ENCODE assay signal across 9 mouse cellular contexts in genomic region chr1:74712461-74713098, GRCm38 (mm10). TPM values are rescaled to one million over a fixed set of nuclear protein-coding genes. Genes with fewer than 3 reads are reported as not detected.
A peak's percentile ranks its signal among the peaks of the same experiment; 100 is the strongest.
DNase-seq lines count a peak whose midpoint lies in the region; ATAC-seq lines count a peak whose summit lies in the region.
"Had no signal": no experiment of that assay in that cellular context is flagged by ENCODE, and none has a peak within 500 bp of the region (broad histone marks: within the 10 kb centered on the region; RNA-seq: fewer than 3 reads in every experiment).

No protein-coding gene starts in this region.

- 38% methylated on average over 5 of the region's 5 CpGs for WGBS in heart, embryonic 11.5 days (ENCODE audit: insufficient replicate concordance)
- WGBS in hindbrain, embryonic 16.5 days: 39% methylated on average over 5 of the region's 5 CpGs
- whole genome bisulfite sequencing in midbrain, embryonic 12.5 days: 39% methylated on average over 5 of the region's 5 CpGs

- H3K4me3 ChIP-seq in heart, embryonic 11.5 days (ENCODE audit: low read depth, low read length): peak overlapping the region; percentile 61
- no peak overlapping the region; the same call in 1 of the 2 replicates for H3K4me3 ChIP-seq in hindbrain, embryonic 16.5 days (ENCODE audit: low read length)
- peak overlapping the region; percentile 50 for H3K4me3 ChIP-seq in midbrain, embryonic 12.5 days

- H3K27me3 ChIP-seq in heart, embryonic 11.5 days (ENCODE audit: control insufficient read depth, insufficient read depth, low read length): no peaks in the 10 kb centered on the region
- H3K27me3 ChIP-seq in hindbrain, embryonic 16.5 days (replicated peaks; ENCODE audit: control insufficient read depth, insufficient read depth, low read length): no peaks in the 10 kb centered on the region
- peaks cover 17% of the 10 kb centered on the region for H3K27me3 ChIP-seq in midbrain, embryonic 12.5 days

- no peaks in the 10 kb centered on the region for H3K9me3 ChIP-seq in heart, embryonic 11.5 days (replicated peaks; ENCODE audit: control insufficient read depth, low read length)
- no peaks in the 10 kb centered on the region for H3K9me3 ChIP-seq in hindbrain, embryonic 16.5 days (ENCODE audit: control insufficient read depth, low read length)
- H3K9me3 ChIP-seq in midbrain, embryonic 12.5 days: no peaks in the 10 kb centered on the region

- peak overlapping the region; percentile 85 for H3K9ac ChIP-seq in heart, embryonic 11.5 days (ENCODE audit: low read depth, low read length)
- H3K9ac ChIP-seq in hindbrain, embryonic 16.5 days (ENCODE audit: low read depth, low read length): no peak overlapping the region
- H3K9ac ChIP-seq in midbrain, embryonic 12.5 days (replicated peaks): no peak overlapping the region

- ATAC-seq in heart, embryonic 11.5 days (replicated peaks; ENCODE audit: insufficient number of reproducible peaks, low FRiP score, low TSS enrichment): no peak
- peak; percentile 46; the same call in 1 of the 2 replicates for ATAC-seq in common myeloid progenitor, adult 5-6 weeks (replicated peaks; ENCODE audit: low read depth, poor library complexity, severe bottlenecking)
- no peak for ATAC-seq in hindbrain, embryonic 16.5 days
- no peak for ATAC-seq in midbrain, embryonic 12.5 days (ENCODE audit: low FRiP score, low read depth)
- ATAC-seq in CD4-positive, CD25-positive, alpha-beta regulatory T cell, adult 4 months: no peak

- H3K4me1 ChIP-seq in heart, embryonic 11.5 days (ENCODE audit: control insufficient read depth, insufficient read depth, low read length): peaks cover 10% of the 10 kb centered on the region
- peaks cover 7% of the 10 kb centered on the region for H3K4me1 ChIP-seq in hindbrain, embryonic 16.5 days (ENCODE audit: control insufficient read depth, insufficient read depth, low read depth, low read length)
- H3K4me1 ChIP-seq in midbrain, embryonic 12.5 days: peaks cover 13% of the 10 kb centered on the region

- H3K4me2 ChIP-seq in heart, embryonic 11.5 days: peak overlapping the region; percentile 89
- H3K4me2 ChIP-seq in hindbrain, embryonic 16.5 days (ENCODE audit: low read length): peak overlapping the region; percentile 85
- peak overlapping the region; percentile 88 for H3K4me2 ChIP-seq in midbrain, embryonic 12.5 days (replicated peaks)

- DNase-seq in heart, postnatal 4 days: no peak
- no peak for DNase-seq in urinary bladder, postnatal 4 days (ENCODE audit: low spot score in 2 of 2)
- DNase-seq in right cerebral cortex, postnatal 36 days (ENCODE audit: low spot score in 2 of 2): no peak

- H3K27ac ChIP-seq in heart, embryonic 11.5 days (ENCODE audit: low read depth, low read length): no peak overlapping the region
- no peak overlapping the region for H3K27ac ChIP-seq in hindbrain, embryonic 16.5 days (ENCODE audit: low read depth, low read length)
- H3K27ac ChIP-seq in midbrain, embryonic 12.5 days (replicated peaks): no peak overlapping the region

- no peaks in the 10 kb centered on the region for H3K36me3 ChIP-seq in heart, embryonic 11.5 days (ENCODE audit: control insufficient read depth, insufficient read depth, low read length)
- H3K36me3 ChIP-seq in hindbrain, embryonic 16.5 days (ENCODE audit: control insufficient read depth, insufficient read depth, low read length): no peaks in the 10 kb centered on the region
- no peaks in the 10 kb centered on the region for H3K36me3 ChIP-seq in midbrain, embryonic 12.5 days

RNA-seq across cellular contexts. Expression of gene Cyp27a1, which starts 0.8 kb away (rescaled TPM):
- 14.3 and 15.2 TPM in 2 replicates for polyA plus RNA-seq in heart, embryonic 11.5 days (2014; fragmentation: Nextera tagmentation; extraction: Ambion mirVana)
- total RNA-seq in heart, postnatal 4 days (2021): 1 to 10 TPM; 5.4 to 6.3 TPM
- 2.7 and 2.8 TPM in 2 replicates for total RNA-seq in common myeloid progenitor, adult 5-6 weeks (2017)
- polyA plus RNA-seq in hindbrain, embryonic 16.5 days (2015; fragmentation: Nextera tagmentation; extraction: Ambion mirVana): 2.4 and 3.5 TPM in 2 replicates
- polyA plus RNA-seq in midbrain, embryonic 12.5 days (2016; fragmentation: Nextera tagmentation; extraction: Ambion mirVana): 4.2 and 5.8 TPM in 2 replicates
- not detected for polyA plus RNA-seq in CD4-positive, CD25-positive, alpha-beta regulatory T cell, adult 4 months (2017; shearing (Covaris generic))

RNA-seq across cellular contexts. Expression of gene Prkag3, which starts 36.4 kb away (rescaled TPM):
- polyA plus RNA-seq in heart, embryonic 11.5 days (2014; fragmentation: Nextera tagmentation; extraction: Ambion mirVana): 5.5 and 5.7 TPM in 2 replicates
- total RNA-seq in heart, postnatal 4 days (2021): 1 to 10 TPM; 3.7 to 4.1 TPM
- not detected in 2 replicates for total RNA-seq in common myeloid progenitor, adult 5-6 weeks (2017)
- polyA plus RNA-seq in hindbrain, embryonic 16.5 days (2015; fragmentation: Nextera tagmentation; extraction: Ambion mirVana): 0.13 and 0.36 TPM in 2 replicates
- not detected in 2 replicates for polyA plus RNA-seq in midbrain, embryonic 12.5 days (2016; fragmentation: Nextera tagmentation; extraction: Ambion mirVana)
- not detected for polyA plus RNA-seq in CD4-positive, CD25-positive, alpha-beta regulatory T cell, adult 4 months (2017; shearing (Covaris generic))
- total RNA-seq: hematopoietic stem cell, adult 5-6 weeks had no signal

RNA-seq across cellular contexts. Expression of gene Ttll4, which starts 51.0 kb away (rescaled TPM):
- polyA plus RNA-seq in heart, embryonic 11.5 days (2014; fragmentation: Nextera tagmentation; extraction: Ambion mirVana): 15.8 and 21.4 TPM in 2 replicates
- total RNA-seq in heart, postnatal 4 days (2021): 10 to 100 TPM; 19.7 to 22.1 TPM
- 21.3 and 21.9 TPM in 2 replicates for total RNA-seq in common myeloid progenitor, adult 5-6 weeks (2017)
- 5.3 and 8.8 TPM in 2 replicates for polyA plus RNA-seq in hindbrain, embryonic 16.5 days (2015; fragmentation: Nextera tagmentation; extraction: Ambion mirVana)
- 43.7 and 51.9 TPM in 2 replicates for polyA plus RNA-seq in midbrain, embryonic 12.5 days (2016; fragmentation: Nextera tagmentation; extraction: Ambion mirVana)
- 10 to 100 TPM; 12.5 to 17.7 TPM for polyA plus RNA-seq in CD4-positive, CD25-positive, alpha-beta regulatory T cell, adult 4 months (2017; shearing (Covaris generic))

RNA-seq across cellular contexts. Expression of gene Wnt6, which starts 59.1 kb away (rescaled TPM):
- 0.46 and 0.68 TPM in 2 replicates for polyA plus RNA-seq in heart, embryonic 11.5 days (2014; fragmentation: Nextera tagmentation; extraction: Ambion mirVana)
- total RNA-seq in heart, postnatal 4 days (2021): under 1 TPM; 0.12 to 0.20 TPM
- not detected in 2 replicates for total RNA-seq in common myeloid progenitor, adult 5-6 weeks (2017)
- 4.9 and 6.1 TPM in 2 replicates for polyA plus RNA-seq in hindbrain, embryonic 16.5 days (2015; fragmentation: Nextera tagmentation; extraction: Ambion mirVana)
- polyA plus RNA-seq in midbrain, embryonic 12.5 days (2016; fragmentation: Nextera tagmentation; extraction: Ambion mirVana): 5.0 and 7.9 TPM in 2 replicates
- not detected for polyA plus RNA-seq in CD4-positive, CD25-positive, alpha-beta regulatory T cell, adult 4 months (2017; shearing (Covaris generic))
- total RNA-seq: hematopoietic stem cell, adult 5-6 weeks had no signal
